Mouse (Mus musculus): ENCODE measurements at regions not wholly inside any gene's neighbourhood (a gene's known extent, or its start where the extent isn't known, plus 50 kb on each side); places are given as distances from the start of the nearest gene placed in this dataset.

GRCm38 (mm10) chr6:51057229-51057628 lies 375.2 kb upstream of the Nfe2l3 start:
- in situ Hi-C loops (cut with MboI; ENCODE audit: low pct_unique_long_range_greater_than_20kb in 1 of 2, low sequenced_read_pairs in 2 of 2, unreplicated experiment in 1 of 2), result no loop called here

- in situ Hi-C loops (cut with MboI; ENCODE audit: low pct_unique_long_range_greater_than_20kb in 1 of 2, low sequenced_read_pairs in 2 of 2, unreplicated experiment in 1 of 2), result no loop called here
Observed at GRCm38 (mm10) chr6:51059923-51060847, 372.3 kb upstream of the Nfe2l3 start.

GRCm38 (mm10) chr6:51060848-51061535 lies 371.5 kb upstream of the Nfe2l3 start:
- in situ Hi-C loops (cut with MboI; ENCODE audit: low pct_unique_long_range_greater_than_20kb in 1 of 2, low sequenced_read_pairs in 2 of 2, unreplicated experiment in 1 of 2), result no loop called here

GRCm38 (mm10) chr6:51065156-51065555 lies 367.3 kb upstream of the Nfe2l3 start:
- in situ Hi-C loops (cut with MboI; ENCODE audit: low pct_unique_long_range_greater_than_20kb in 1 of 2, low sequenced_read_pairs in 2 of 2, unreplicated experiment in 1 of 2), result no loop called here

GRCm38 (mm10) chr6:51067332-51067731 lies 365.1 kb upstream of the Nfe2l3 start:
- in situ Hi-C loops (cut with MboI; ENCODE audit: low pct_unique_long_range_greater_than_20kb in 1 of 2, low sequenced_read_pairs in 2 of 2, unreplicated experiment in 1 of 2), result no loop called here

GRCm38 (mm10) chr6:51069945-51070344 lies 362.5 kb upstream of the Nfe2l3 start:
- in situ Hi-C loops (cut with MboI; ENCODE audit: low pct_unique_long_range_greater_than_20kb in 1 of 2, low sequenced_read_pairs in 2 of 2, unreplicated experiment in 1 of 2), result no loop called here

GRCm38 (mm10) chr6:51071243-51071642 lies 361.2 kb upstream of the Nfe2l3 start:
- in situ Hi-C loops (cut with MboI; ENCODE audit: low pct_unique_long_range_greater_than_20kb in 1 of 2, low sequenced_read_pairs in 2 of 2, unreplicated experiment in 1 of 2), result no loop called here

- in situ Hi-C loops (cut with MboI; ENCODE audit: low pct_unique_long_range_greater_than_20kb in 1 of 2, low sequenced_read_pairs in 2 of 2, unreplicated experiment in 1 of 2), result no loop called here
Observed at GRCm38 (mm10) chr6:51075026-51075425, 357.4 kb upstream of the Nfe2l3 start.

GRCm38 (mm10) chr6:51076861-51077768 lies 355.4 kb upstream of the Nfe2l3 start:
- in situ Hi-C loops (cut with MboI; ENCODE audit: low pct_unique_long_range_greater_than_20kb in 1 of 2, low sequenced_read_pairs in 2 of 2, unreplicated experiment in 1 of 2), result no loop called here

GRCm38 (mm10) chr6:51077769-51078096 lies 354.7 kb upstream of the Nfe2l3 start:
- in situ Hi-C loops (cut with MboI; ENCODE audit: low pct_unique_long_range_greater_than_20kb in 1 of 2, low sequenced_read_pairs in 2 of 2, unreplicated experiment in 1 of 2), result no loop called here

GRCm38 (mm10) chr6:51078353-51078966 lies 354.0 kb upstream of the Nfe2l3 start:
- in situ Hi-C loops (cut with MboI; ENCODE audit: low pct_unique_long_range_greater_than_20kb in 1 of 2, low sequenced_read_pairs in 2 of 2, unreplicated experiment in 1 of 2), result no loop called here

GRCm38 (mm10) chr6:51078967-51079355 lies 353.5 kb upstream of the Nfe2l3 start:
- in situ Hi-C loops (cut with MboI; ENCODE audit: low pct_unique_long_range_greater_than_20kb in 1 of 2, low sequenced_read_pairs in 2 of 2, unreplicated experiment in 1 of 2), result no loop called here

- in situ Hi-C loops (cut with MboI; ENCODE audit: low pct_unique_long_range_greater_than_20kb in 1 of 2, low sequenced_read_pairs in 2 of 2, unreplicated experiment in 1 of 2), result no loop called here
Observed at GRCm38 (mm10) chr6:51081056-51081455, 351.4 kb upstream of the Nfe2l3 start.

GRCm38 (mm10) chr6:51084656-51085055 lies 347.8 kb upstream of the Nfe2l3 start:
- in situ Hi-C loops (cut with MboI; ENCODE audit: low pct_unique_long_range_greater_than_20kb in 1 of 2, low sequenced_read_pairs in 2 of 2, unreplicated experiment in 1 of 2), result loop anchor here in 1 of 2 experiments (5.0 kb wide), 1 partner anchor 78 kb away; no protein-coding TSS in a partner anchor

- in situ Hi-C loops (cut with MboI; ENCODE audit: low pct_unique_long_range_greater_than_20kb in 1 of 2, low sequenced_read_pairs in 2 of 2, unreplicated experiment in 1 of 2), result loop anchor here in 1 of 2 experiments (5.0 kb wide), 1 partner anchor 77 kb away; no protein-coding TSS in a partner anchor
Observed at GRCm38 (mm10) chr6:51085547-51085946, 346.9 kb upstream of the Nfe2l3 start.

- in situ Hi-C loops (cut with MboI; ENCODE audit: low pct_unique_long_range_greater_than_20kb in 1 of 2, low sequenced_read_pairs in 2 of 2, unreplicated experiment in 1 of 2), result loop anchor here in 1 of 2 experiments (5.0 kb wide), 1 partner anchor 76 kb away; no protein-coding TSS in a partner anchor
Observed at GRCm38 (mm10) chr6:51086347-51086746, 346.1 kb upstream of the Nfe2l3 start.

- in situ Hi-C loops (cut with MboI; ENCODE audit: low pct_unique_long_range_greater_than_20kb in 1 of 2, low sequenced_read_pairs in 2 of 2, unreplicated experiment in 1 of 2), result loop anchor here in 1 of 2 experiments (5.0 kb wide), 1 partner anchor 74 kb away; no protein-coding TSS in a partner anchor
Observed at GRCm38 (mm10) chr6:51087806-51088205, 344.7 kb upstream of the Nfe2l3 start.
